Mouse (Mus musculus): ENCODE results near the gene Ranbp3.
A peak's percentile ranks its signal among the peaks of the same experiment; 100 is the strongest.
"Not testable (repeated sequence)": the region's sequence is repeated elsewhere in the genome, so short reads cannot be mapped to it uniquely, and the experiment has no call there.

Gene Ranbp3

DNA sequence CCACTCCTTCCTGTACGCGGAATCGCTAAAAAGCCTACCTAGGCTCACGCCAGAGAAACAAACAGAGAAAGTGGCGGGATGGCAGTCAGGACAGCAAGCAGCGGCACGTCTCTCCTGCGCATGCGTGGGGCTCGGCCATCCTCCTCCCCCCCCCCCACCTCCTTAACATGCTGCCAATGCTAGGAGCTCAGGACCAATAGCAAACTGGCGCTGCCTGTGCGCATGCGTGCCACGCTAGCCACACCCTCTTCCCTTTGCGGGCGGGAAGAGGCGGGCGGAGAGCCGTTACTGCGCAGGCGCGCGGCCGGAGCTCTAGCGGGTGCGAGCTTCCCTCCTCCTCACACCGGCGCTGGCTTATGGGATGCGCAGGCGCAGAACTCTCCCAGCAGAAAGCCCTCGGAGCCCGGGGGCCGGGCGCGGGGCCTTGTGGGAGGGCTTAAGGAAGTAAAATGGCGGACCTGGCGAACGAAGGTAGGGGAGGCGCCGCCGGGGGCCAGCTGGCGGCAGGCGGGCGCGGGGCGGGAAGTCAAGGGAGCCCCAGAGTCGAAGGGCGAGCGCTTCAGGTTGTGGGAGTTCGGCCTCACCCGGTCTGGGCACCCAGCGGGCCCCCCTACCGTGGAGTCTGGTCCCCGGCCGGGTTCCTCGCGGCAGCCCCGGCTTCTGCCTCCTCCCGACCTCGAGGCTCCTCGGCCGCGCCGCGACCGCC is at the start of gene Ranbp3:
Gene Ranbp3 (plus strand): TSS at position 354 of the 706 bp plus-strand sequence.
- DNase-seq (ENCODE audit: low read depth) = peak; percentile 100

DNA sequence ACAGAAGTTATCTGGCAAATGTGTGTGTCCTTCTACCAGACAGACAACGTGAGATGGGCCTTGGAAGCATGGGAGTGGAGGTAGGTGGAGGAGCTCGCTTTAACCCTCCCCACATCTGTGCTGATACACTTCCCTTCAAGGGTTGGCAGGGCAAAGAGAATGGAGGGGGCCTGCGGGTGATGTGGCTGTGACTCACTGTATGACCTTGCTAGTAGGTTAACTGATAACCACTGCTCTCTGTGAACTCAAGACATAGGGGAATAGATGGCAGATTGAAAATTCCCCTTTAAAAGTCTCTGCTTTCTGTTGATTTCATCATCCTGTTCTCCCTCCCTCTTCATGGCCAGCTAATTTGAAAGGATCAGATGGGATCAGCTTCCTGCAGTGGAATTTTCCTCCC is 47.6 kb upstream of the Ranbp3 start:
- peak; percentile 35 for DNase-seq (ENCODE audit: low read depth)

DNA sequence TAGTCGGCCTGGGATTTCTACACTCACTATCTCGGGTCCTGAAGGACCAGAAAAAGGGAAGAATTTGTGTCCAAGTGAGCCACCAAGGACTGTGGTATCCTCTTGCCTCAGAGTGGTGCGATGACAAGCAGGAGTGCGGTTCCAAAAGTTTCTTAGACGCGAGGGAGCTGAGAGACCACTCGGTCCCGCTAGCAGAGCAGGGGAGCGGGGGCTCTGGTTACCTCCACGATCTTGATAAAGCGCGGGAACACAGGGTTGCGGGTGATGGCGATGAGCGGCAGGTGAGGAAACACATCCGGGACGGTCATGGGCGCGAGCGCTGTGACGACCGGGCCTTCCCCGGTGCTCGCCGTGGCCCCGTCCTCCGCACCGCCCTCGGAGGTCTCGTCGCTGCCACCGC is 46.8 kb upstream of the Ranbp3 start:
- DNase-seq (ENCODE audit: low read depth) = peak; percentile 19

DNA sequence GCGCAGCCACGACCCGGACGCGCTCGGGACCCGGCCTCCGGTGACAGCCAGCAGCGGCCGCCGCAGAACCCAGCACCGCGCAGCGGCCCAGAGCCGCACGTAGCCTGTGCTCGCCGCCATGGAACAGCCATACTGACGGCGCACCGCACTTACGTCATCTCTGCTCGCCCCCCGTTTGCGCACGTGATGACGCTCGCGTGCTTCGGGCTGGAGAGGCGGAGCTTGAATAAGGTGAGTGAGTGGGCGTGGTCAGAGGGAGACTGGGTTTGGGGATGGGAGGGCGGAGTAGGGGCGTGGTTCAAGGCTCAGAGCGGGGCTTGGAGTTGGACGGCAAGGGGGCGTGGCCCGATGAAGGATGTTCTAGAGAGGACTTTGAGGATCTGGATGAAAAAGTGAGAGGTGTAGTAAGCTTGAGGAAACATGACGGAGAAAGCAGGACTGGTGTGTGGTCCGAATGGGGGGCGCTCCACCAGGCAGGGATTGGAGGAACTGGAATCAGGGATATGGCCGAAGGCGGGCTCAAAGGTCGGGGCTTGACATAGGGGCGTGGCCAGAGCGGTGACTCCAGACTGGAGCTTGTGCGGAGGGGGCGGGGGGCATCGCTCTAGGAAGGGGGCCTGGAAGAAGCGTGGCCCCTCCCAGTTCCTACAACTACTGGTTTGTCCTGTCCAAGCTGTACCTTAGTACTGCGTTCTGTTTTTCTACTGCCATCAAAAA is 46.2 kb upstream of the Ranbp3 start, which contains the start of gene Lonp1:
Gene Lonp1 (minus strand): TSS at position 134 of the 717 bp plus-strand sequence.
- peak; percentile 99 for DNase-seq (ENCODE audit: low read depth)

DNA sequence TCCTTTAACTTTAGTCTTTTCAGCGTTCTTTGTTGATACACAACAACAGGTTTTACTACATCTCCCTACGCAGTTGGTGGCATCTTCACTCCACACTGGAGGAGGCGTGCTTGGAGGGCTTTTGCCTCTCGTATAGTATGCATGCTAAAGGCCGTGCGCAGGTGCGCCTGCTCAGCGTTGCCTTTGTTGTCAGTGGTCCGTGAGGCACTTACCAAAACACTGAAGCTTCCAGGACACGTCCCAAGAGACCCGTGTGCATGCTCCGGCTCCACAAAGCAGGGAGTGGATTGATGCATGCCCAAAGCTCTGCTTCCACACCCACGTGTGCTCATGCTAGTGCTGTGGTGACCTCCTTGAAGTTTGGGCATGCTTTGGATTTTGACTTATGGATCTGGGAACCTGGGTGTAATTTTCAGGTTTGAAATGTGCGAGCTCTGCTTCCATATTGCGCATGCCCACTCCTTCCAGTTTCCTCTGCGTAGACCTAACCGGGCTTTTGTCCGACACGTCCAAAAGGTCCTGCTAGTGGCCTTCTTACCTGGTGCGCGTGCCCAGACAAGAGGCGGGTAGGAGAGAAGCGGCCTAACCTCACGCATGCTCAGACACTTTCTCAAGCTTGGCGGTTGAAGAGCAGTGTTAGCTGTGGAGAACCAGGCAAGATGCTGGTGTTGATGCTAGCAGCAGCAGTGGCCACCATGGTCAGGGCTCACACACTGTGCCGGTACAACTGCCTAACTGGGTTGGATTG is 45.4 kb upstream of the Ranbp3 start, which contains the start of gene Catsperd:
Gene Catsperd (plus strand): TSS at position 614 of the 748 bp plus-strand sequence.
- no peak for DNase-seq (ENCODE audit: low read depth)

DNA sequence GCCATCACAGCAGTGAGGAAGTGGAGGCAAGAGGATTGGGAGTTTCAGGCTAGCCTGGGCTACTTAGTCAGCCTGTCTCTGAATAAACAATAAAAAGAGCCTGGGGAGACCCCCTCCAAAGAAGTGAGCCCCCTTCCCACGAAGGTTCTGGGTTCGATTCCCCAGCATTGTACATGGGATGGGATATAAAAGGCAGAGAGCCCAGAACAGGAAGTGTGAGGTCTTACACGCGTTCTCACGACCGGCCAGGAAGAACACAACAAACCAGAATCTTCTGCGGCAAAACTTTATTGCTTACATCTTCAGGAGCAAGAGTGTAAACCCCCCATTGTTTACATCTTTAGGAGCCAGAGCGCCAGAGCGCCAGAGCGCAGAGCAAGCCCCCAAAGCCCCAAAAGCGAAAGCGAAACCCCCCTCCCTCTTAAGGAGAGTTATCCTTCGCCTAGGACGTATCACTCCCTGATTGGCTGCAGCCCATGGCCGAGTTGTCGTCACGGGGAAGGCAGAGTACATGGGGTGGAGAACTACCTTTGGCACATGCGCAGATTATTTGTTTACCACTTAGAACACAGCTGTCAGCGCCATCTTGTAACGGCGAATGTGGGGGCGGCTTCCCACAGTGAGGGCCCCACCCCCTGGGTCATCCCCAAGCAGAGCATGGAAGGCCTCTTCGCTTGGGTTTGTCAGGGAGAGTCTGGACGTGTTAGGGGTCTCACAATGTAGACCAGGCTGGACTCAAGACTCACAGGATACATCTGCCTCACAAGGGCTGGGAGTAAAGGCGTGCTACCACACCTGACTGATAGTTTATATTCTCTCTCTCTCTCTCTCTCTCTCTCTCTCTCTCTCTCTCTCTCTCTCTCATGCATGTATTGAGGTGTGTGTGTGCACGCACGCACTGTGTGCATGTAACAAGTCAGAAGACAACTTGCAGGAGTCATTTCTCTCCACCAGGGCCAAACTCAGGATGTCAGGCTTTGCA is 43.0 kb upstream of the Ranbp3 start:
- not testable (repeated sequence) for DNase-seq (ENCODE audit: low read depth)

DNA sequence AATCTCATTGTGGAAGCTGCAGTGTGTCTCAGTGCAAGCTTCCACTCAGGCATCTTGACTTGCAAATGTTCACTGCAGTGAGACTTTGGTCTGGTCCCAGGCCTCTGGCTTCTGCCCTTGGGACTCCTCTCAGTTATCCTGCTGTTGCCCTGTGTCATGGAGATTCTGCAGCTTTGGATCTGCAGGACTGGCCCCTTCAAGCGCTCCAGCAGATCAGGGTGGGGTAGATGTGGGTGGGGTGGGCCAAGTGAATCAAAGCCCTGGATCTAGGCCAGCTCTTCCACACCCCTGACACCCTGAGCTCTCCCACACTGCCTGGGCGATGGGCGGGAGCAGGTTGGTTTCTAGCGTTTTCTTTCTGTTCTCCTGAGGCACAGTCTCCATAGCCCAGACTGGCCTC is 41.3 kb upstream of the Ranbp3 start:
- no peak for DNase-seq (ENCODE audit: low read depth)

DNA sequence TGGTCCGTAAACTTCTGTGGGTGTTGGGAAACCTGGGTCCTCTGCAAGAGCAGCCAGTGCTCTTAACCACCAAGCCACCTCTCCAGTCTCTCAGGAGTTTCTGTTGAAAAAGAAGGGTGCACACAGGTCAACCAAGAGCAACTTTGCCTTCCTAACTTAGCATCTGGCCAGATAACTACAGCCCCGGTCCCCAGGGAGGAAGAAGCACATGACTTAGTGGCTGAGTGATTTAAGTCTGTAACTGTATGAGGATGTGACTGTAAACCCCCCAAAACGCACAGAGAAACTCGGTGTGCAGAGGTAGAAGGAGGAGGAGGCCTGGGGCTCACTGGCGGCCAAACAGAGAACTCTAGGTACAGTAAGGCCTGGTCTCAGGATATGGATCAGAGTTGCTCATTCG is 39.1 kb upstream of the Ranbp3 start:
- no peak for DNase-seq (ENCODE audit: low read depth)

DNA sequence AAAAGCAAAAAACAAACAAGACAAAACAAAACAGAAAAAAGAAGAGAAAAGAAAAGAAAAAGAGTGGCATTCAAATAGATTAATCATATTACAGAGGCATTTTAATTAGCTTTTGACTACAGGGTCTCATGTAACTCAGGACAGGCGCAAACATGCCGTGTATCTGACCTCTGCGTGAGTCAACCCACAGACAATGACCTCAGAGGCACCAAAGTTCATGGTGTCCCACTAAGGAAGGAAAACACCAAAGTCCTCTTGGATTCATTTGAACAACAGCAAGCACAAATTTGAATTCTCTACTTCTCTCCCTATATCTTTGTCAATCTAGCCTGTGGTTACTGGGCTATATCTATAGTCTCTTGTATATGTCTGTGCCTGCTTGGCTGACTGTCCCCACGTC is 29.9 kb upstream of the Ranbp3 start:
- DNase-seq (ENCODE audit: low read depth) = no peak

DNA sequence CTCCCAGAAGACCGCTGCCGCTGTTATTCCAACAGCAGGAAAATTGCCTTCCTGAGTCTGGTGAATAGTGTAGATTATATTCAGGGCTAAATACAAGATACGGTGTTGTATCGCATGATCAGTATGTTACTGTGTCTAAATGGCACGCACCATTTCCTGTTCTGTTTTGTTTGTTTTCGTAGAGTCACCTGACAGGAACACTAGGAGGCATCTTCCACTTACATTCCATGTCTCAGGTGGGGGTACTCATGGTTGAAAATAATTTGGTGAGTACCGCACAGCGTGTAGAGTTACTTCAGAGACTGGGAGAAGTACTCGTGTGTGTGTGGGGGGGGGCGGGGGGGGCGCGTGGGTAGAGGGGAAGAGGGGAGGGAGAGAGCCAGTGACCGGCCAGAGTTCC is 25.5 kb upstream of the Ranbp3 start:
- DNase-seq (ENCODE audit: low read depth) = no peak

DNA sequence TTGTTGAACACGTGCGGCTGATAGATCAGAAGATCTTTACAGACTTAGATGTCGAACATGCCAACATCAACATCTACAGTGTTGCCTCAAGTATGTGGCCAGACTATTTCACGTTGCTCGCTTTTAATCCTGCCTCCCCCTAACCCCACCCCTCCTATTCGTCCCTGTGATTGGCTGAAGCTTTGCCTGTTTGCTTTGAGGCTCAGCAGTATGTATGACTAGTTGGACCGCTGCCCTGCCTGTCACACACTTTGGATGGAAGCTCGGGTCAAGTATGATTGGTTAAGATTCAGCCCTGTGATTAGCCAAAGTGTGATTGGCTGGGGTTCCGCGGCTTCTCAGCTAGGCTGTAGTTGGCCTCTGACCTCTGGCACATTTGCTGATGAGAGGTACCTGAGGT is 21.3 kb upstream of the Ranbp3 start:
- peak; percentile 66 for DNase-seq (ENCODE audit: low read depth)

DNA sequence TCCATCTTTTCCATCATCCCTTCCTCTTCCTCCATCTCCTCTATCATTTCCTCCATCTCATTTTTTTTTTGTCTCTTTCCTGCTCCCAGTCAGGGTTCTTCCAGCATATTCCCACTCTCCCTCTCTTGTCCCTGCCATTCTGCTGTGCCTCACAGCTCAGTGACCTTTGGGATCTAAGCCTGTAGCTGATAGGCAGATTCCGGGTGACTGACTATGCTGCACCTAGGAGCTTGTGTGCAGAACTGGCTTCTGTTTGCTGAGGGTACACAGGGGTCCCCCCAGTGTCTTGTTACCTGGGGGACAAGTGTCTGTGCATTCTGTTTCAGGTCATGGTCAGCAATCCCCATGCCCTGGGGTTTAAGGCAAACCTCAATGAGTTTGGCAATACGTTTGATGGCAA is 18.3 kb upstream of the Ranbp3 start:
- no peak for DNase-seq (ENCODE audit: low read depth)

DNA sequence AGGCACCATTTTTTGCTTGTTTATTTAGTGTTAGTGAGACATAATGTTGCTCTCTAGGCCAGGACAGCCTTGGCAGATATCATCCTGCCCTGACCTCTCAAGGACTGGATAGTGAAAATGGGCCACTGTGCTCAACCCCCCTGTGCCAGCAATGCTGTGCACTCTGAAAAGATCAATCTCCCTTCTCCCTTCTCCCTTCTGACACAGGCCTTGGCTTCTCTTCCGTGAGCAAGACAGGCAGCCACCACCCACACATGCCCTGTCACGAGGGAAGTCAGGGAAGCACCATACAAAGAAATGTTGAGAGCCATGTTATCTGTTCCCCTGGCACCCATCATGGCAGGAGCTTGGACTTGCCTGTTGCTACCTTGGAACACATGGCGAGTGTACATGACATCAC is 17.8 kb upstream of the Ranbp3 start:
- no peak for DNase-seq (ENCODE audit: low read depth)

DNA sequence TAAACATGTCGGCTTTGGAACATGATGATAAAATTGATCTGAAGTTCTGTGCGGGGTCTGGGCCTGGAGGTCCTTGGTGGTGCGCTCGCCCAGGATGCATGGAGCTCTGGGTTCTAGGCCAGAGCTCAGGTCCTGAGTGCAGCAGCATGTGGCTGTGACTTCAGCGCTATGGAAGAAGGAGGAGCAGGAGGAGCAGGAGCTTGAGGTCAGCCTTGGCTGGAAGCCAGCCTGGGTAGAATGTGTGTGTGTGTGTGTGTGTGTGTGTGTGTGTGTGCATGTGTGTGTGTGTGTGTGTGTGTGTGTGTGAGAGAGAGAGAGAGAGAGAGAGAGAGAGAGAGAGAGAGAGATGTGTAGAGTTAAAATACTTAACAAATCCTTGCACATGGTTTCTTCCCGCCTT is 16.9 kb upstream of the Ranbp3 start:
- peak; percentile 45 for DNase-seq (ENCODE audit: low read depth)

DNA sequence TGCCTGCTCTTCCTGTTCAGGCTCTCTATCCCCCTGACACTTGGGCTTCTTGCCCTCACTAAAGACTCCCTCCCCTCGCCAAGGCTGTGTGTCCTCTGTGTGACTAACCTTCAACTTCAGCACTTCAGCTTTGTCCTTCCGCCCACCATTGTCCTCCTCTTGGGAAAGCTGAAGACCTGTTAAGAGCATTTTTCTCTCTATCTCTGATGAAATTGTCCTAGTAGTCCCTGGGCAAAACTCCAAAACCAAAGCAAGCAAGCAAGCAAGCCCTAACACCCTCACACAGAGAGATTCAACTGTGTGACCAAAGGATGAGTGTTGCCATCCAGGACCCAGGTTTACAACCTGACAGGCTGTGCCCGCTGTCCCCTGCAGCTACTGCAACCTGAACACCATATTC is 9.4 kb upstream of the Ranbp3 start:
- no peak for DNase-seq (ENCODE audit: low read depth)

DNA sequence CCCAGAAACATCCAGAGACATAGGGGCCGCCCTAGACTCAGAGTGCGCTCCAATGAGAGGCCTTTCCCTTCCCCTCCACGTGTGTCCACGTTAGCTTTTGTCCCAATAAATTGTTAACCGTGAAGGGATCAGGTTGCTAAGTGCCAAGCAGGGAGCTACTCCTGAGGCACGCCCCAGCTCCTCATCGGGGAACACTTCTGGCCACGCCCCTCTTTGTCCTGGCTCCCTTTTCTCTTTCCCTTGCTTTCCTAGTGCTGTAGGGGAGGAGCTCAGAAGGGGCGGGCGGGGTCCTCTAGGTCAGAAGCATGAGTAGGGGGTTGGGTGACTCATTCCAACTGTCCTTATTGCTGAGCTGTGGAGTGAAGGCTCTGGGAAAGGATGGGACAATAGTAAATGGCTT is 8.8 kb upstream of the Ranbp3 start:
- peak; percentile 11 for DNase-seq (ENCODE audit: low read depth)

DNA sequence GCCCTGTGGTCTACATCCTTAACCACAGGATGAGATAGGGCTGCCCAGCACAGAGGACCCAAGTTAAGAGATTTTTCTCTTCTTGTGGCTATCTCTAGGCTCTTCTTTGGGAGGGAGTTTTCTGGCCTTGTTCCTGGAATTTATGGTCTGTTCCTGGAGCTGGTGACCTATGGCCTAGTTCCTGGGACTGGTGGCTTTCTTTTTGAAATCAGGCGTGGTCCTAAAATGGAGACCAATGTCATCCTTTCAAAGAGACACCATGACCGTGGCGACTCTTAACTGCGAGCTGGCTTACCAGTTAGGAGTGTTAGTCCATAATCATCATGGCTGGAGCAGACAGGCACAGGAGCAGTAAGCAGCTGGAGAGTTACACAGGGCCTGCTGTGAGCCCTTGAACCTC is 6.7 kb upstream of the Ranbp3 start:
- DNase-seq (ENCODE audit: low read depth) = no peak

DNA sequence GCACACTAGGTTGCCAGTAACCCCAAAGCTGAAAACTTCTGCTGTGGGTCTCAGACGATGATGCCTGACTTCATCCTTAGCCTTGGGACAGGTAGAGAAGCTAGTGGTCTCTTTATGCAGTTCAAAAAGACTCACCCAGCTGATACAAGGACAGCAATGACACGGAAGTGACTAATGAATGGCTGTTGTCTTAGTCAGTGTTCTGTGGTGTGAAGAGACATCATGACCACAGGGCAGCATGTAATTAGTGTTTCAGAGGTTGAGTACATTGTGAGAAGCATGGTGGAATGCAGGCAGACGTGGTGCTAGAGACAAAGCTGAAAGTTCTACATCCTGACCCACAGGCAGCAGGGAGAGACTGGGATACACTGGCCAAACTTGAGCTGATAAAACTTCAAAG is 5.5 kb upstream of the Ranbp3 start:
- no peak for DNase-seq (ENCODE audit: low read depth)

DNA sequence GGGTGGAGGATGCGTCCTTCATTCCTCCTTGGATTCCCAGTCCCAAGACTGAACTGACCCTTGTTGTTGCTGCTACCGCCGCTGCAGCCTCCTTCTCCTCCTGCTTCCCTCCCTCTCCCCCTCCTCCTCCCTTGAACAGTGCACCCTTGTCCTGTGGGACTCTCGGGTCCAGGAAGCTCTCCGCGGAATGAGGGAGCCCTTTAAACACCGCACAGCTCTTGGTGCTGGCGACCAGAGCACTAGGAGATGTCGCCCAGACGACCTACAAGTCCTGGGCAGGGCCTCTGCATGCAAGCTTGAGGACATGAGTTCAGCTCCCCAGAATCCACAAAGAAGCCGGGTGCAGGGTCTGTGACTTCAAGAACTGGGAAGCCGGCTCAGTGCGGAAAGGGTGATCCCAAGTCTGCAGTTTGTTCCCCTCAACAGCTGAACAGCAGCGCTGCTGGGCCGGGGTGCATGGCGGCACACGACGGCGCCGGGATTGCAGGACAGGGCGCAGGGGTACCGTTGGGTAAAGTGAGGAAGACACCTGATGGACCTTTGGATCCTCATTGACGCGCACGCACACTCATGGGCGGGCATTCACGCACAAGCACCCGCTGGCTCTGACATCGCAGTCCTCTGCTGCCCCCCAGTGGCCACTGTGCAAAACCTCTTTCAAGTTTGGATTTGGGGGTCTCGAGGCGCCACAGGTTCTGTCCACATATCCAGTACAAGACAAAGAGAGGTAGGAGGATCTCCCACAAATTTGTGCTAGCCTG is 4.5 kb upstream of the Ranbp3 start:
- DNase-seq (ENCODE audit: low read depth) = peak; percentile 90

DNA sequence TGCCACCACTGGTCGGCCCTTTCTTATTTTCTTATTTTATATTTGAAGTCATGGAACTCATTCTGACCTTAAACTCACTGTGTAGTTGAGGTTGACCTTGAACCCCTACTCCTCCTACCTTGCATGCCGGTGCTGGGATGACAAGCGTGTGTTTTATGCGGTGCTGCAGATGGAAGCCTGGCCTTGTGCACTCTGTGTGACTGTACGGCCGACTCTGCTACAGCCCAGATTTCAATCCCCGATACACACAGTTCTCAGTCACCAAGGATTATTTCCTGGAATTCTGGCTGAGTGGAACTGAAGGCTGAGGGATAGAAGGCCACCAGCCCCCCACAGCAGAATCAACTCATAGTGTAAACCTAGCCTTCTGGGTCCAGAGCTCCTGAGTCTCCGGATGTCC is 3.3 kb upstream of the Ranbp3 start:
- DNase-seq (ENCODE audit: low read depth) = no peak

All from NIH3T3 (cell line).